Mouse (Mus musculus): ENCODE measurements around the gene Adarb2.

- no peak for TF ChIP-seq CTCF (IDR thresholded peaks at IDR 0.05; ENCODE audit: low read depth)
- no peak for TF ChIP-seq EP300 (IDR thresholded peaks at IDR 0.05; ENCODE audit: low read depth)
Observed at GRCm38 (mm10) chr13:8643920-8644319, 441.3 kb downstream of the Adarb2 start.
